Mouse (Mus musculus) kidney, adult 2 months (tissue): ENCODE measurements around the gene Hmgcr. TPM values are rescaled to one million over a fixed set of nuclear protein-coding genes. Genes with fewer than 3 reads are reported as not detected.

Experiments used
- DNase-seq: peaks from one replicate; pipeline ENCODE4 v3.0.0; 2021
- H3K27ac ChIP-seq: fragments of 200-500 bp; 2 replicates; pipeline ENCODE4 v1.5.1; 2012; ENCODE audit warnings: low read depth, low read length, control low read depth, inconsistent platforms; ENCODE audit not compliant: insufficient read depth
- H3K27me3 ChIP-seq: fragments of 200-500 bp; replicated peaks from 2 replicates; pipeline ENCODE4 v1.6.1; 2012; ENCODE audit warnings: mild to moderate bottlenecking, moderate library complexity, low read length, inconsistent platforms; ENCODE audit not compliant: control insufficient read depth, insufficient read depth
- H3K36me3 ChIP-seq: fragments of 200-500 bp; 2 replicates; pipeline ENCODE4 v1.6.1; 2012; ENCODE audit warnings: mild to moderate bottlenecking, moderate library complexity, low read length, inconsistent platforms; ENCODE audit not compliant: control insufficient read depth, insufficient read depth
- H3K4me1 ChIP-seq: fragments of 200-500 bp; 2 replicates; pipeline ENCODE4 v1.6.1; 2011; ENCODE audit warnings: low read length; ENCODE audit not compliant: control insufficient read depth, insufficient read depth
- H3K4me3 ChIP-seq: fragments of 200-500 bp; 2 replicates; pipeline ENCODE4 v1.5.1; 2011; ENCODE audit warnings: mild to moderate bottlenecking, low read depth, low read length, control low read depth; ENCODE audit not compliant: insufficient read depth
- CTCF ChIP-seq: fragments of 200-500 bp; conservative IDR thresholded peaks from 2 replicates; pipeline ENCODE4 v1.5.1; 2011; ENCODE audit warnings: low read depth, mild to moderate bottlenecking, control low read depth, low read length, moderate library complexity, mixed read lengths; ENCODE audit not compliant: insufficient read depth, insufficient read length
- POLR2A ChIP-seq: fragments of 200-500 bp; IDR thresholded peaks from one replicate; pipeline ENCODE4 v1.6.1; 2011; ENCODE audit warnings: low read depth, low read length, control low read depth
- WGBS: fragments of 180-500 bp; shearing (Covaris S2); methylation state at CpG from one replicate; pipeline ENCODE4 v1.1.7; 2018; 5-methylcytosine and 5-hydroxymethylcytosine counted together
- polyA plus RNA-seq: library from polyadenylated mRNA; depleted of rRNA; stranded (reverse); fragments of >200 nt; gene quantifications from 2 replicates; pipeline ENCODE4 v1.2.3, GENCODE M21; 2012; rRNA removed

The Hmgcr gene
- polyA plus RNA-seq, 1 experiment: 18.7 TPM

- WGBS: 65% methylated on average over 5 of the region's 5 CpGs
- DNase-seq: no peak
Observed at GRCm38 (mm10) chr13:96645822-96646221, 24.9 kb downstream of the Hmgcr start.

GRCm38 (mm10) chr13:96644168-96644567 lies 26.6 kb downstream of the Hmgcr start:
- Histone ChIP-seq H3K4me1 (no peaks in the 10 kb centered on the region), H3K4me3 (no peak overlapping the region), H3K27me3 (no peaks in the 10 kb centered on the region), H3K27ac (no peak overlapping the region), H3K36me3 (no peaks in the 10 kb centered on the region; the same call in none of the 2 replicates)
- 69% methylated on average over 2 of the region's 2 CpGs for WGBS
- no peak for DNase-seq
- TF ChIP-seq CTCF (no peak), POLR2A (no peak)

More at GRCm38 (mm10) chr13:96645822-96646221, 24.9 kb downstream of the Hmgcr start:
- TF ChIP-seq POLR2A (no peak), CTCF (no peak)
- Histone ChIP-seq H3K36me3 (peaks cover 4% of the 10 kb centered on the region), H3K27ac (no peak overlapping the region), H3K4me3 (no peak overlapping the region), H3K4me1 (no peaks in the 10 kb centered on the region), H3K27me3 (no peaks in the 10 kb centered on the region)

GRCm38 (mm10) chr13:96630396-96630795 lies 40.3 kb downstream of the Hmgcr start:
- no peak overlapping the region for H3K4me3 ChIP-seq
- no peak overlapping the region for H3K27ac ChIP-seq
- DNase-seq: no peak
- H3K4me1 ChIP-seq: no peaks in the 10 kb centered on the region
- H3K36me3 ChIP-seq: peaks cover 11% of the 10 kb centered on the region
- 97% methylated on average over 4 of the region's 4 CpGs for WGBS
- TF ChIP-seq CTCF (no peak), POLR2A (no peak)
- H3K27me3 ChIP-seq: no peaks in the 10 kb centered on the region

- Histone ChIP-seq H3K27me3 (no peaks in the 10 kb centered on the region), H3K4me1 (no peaks in the 10 kb centered on the region), H3K4me3 (no peak overlapping the region), H3K36me3 (peaks cover 2% of the 10 kb centered on the region), H3K27ac (no peak overlapping the region)
- WGBS: 19% methylated on average over 1 of the region's 1 CpGs
- no peak for TF ChIP-seq POLR2A
- TF ChIP-seq CTCF: no peak
- no peak for DNase-seq
Observed at GRCm38 (mm10) chr13:96620891-96621290, 49.8 kb downstream of the Hmgcr start.

- TF ChIP-seq POLR2A: no peak
- TF ChIP-seq CTCF: no peak
- H3K36me3 ChIP-seq: peaks cover 2% of the 10 kb centered on the region; the same call in 1 of the 2 replicates
- DNase-seq: no peak
- WGBS: 88% methylated on average over 3 of the region's 3 CpGs
- no peaks in the 10 kb centered on the region for H3K27me3 ChIP-seq
- no peak overlapping the region for H3K4me3 ChIP-seq
- no peaks in the 10 kb centered on the region for H3K4me1 ChIP-seq
- H3K27ac ChIP-seq: no peak overlapping the region
Observed at GRCm38 (mm10) chr13:96614615-96615014, 56.1 kb downstream of the Hmgcr start.

- Histone ChIP-seq H3K4me1 (no peaks in the 10 kb centered on the region), H3K27ac (no peak overlapping the region), H3K27me3 (no peaks in the 10 kb centered on the region), H3K4me3 (no peak overlapping the region), H3K36me3 (no peaks in the 10 kb centered on the region; the same call in 1 of the 2 replicates)
- no peak for DNase-seq
- 92% methylated on average over 2 of the region's 2 CpGs for WGBS
- TF ChIP-seq POLR2A (no peak), CTCF (no peak)
Observed at GRCm38 (mm10) chr13:96604242-96604641, 66.5 kb downstream of the Hmgcr start.

- Histone ChIP-seq H3K4me1 (no peaks in the 10 kb centered on the region), H3K36me3 (no peaks in the 10 kb centered on the region; the same call in 1 of the 2 replicates), H3K4me3 (no peak overlapping the region), H3K27ac (no peak overlapping the region), H3K27me3 (no peaks in the 10 kb centered on the region)
- TF ChIP-seq CTCF: no peak
- no peak for TF ChIP-seq POLR2A
- 89% methylated on average over 9 of the region's 9 CpGs for WGBS
- DNase-seq: no peak
Observed at GRCm38 (mm10) chr13:96599182-96599581, 71.6 kb downstream of the Hmgcr start.

Other genes starting within 250 kb of the Hmgcr start
- 0.36 and 0.76 TPM in 2 replicates for gene Ankdd1b, start 199.7 kb downstream of the Hmgcr start, polyA plus RNA-seq
- not detected in 2 replicates for gene Gm17622, start 180.2 kb downstream of the Hmgcr start, polyA plus RNA-seq
- gene Polk, start 128.4 kb downstream of the Hmgcr start, polyA plus RNA-seq: 1.7 and 1.9 TPM in 2 replicates
- 13.1 and 13.6 TPM in 2 replicates for gene Col4a3bp, start 128.3 kb downstream of the Hmgcr start, polyA plus RNA-seq
- 0.01 TPM in 1 of 2 replicates, not detected in the other for gene Ankrd31, start 77.3 kb upstream of the Hmgcr start, polyA plus RNA-seq